Mouse (Mus musculus) lung, postnatal 10 days (tissue): ENCODE measurements around the gene Vmn1r201.

Experiments
- DNase-seq: peaks from one replicate; pipeline ENCODE4 v3.0.0; 2021

Vmn1r201 gene

GRCm38 (mm10) chr13:22471623-22472022, at the start of gene Vmn1r201:
Gene Vmn1r201, plus strand, starts transcription at chr13:22471923.
- no peak for DNase-seq

GRCm38 (mm10) chr13:22455145-22455544, 16.6 kb upstream of the Vmn1r201 start:
- no peak for DNase-seq

GRCm38 (mm10) chr13:22502431-22502830, 30.7 kb downstream of the Vmn1r201 start:
- no peak for DNase-seq

GRCm38 (mm10) chr13:22505281-22505680, 33.6 kb downstream of the Vmn1r201 start, which contains the start of gene Vmn1r202:
Gene Vmn1r202, minus strand, starts transcription at chr13:22505381.
- no peak for DNase-seq

- DNase-seq, result no peak
Observed at GRCm38 (mm10) chr13:22517814-22518213, 46.1 kb downstream of the Vmn1r201 start, which contains the start of gene Vmn1r203. Gene Vmn1r203, plus strand, starts transcription at chr13:22518114.
